Mouse (Mus musculus) heart, embryonic 13.5 days (tissue): ENCODE measurements around the gene Vip. TPM values are rescaled to one million over a fixed set of nuclear protein-coding genes. Genes with fewer than 3 reads are reported as not detected.
A peak's percentile ranks its signal among the peaks of the same experiment; 100 is the strongest.

Experiments used
- ATAC-seq: fragments of 200-750 bp; cut with Nextera tagmentation; 2 replicates; pipeline ENCODE4 v1.8.0; 2017; ENCODE audit warnings: moderate TSS enrichment; ENCODE audit not compliant: insufficient number of reproducible peaks, low FRiP score, low TSS enrichment; ENCODE audit errors: extremely low read depth
- H3K27ac ChIP-seq: fragments of 300-500 bp; sonication (generic); replicated peaks from 2 replicates; pipeline ENCODE4 v1.5.1; 2015; ENCODE audit warnings: moderate library complexity, mild to moderate bottlenecking, inconsistent platforms
- H3K27me3 ChIP-seq: fragments of 300-500 bp; sonication (generic); replicated peaks from 2 replicates; pipeline ENCODE4 v1.6.1; 2015; ENCODE audit warnings: mild to moderate bottlenecking, inconsistent platforms
- H3K36me3 ChIP-seq: fragments of 300-500 bp; sonication (generic); 2 replicates; pipeline ENCODE4 v1.6.1; 2015; ENCODE audit warnings: mild to moderate bottlenecking, inconsistent platforms
- H3K4me1 ChIP-seq: fragments of 300-500 bp; sonication (generic); 2 replicates; pipeline ENCODE4 v1.6.1; 2015; ENCODE audit warnings: inconsistent platforms
- H3K4me2 ChIP-seq: fragments of 300-500 bp; sonication (generic); 2 replicates; pipeline ENCODE4 v1.6.1; 2015; ENCODE audit warnings: inconsistent platforms, mild to moderate bottlenecking, moderate library complexity
- H3K4me3 ChIP-seq: fragments of 300-500 bp; sonication (generic); 2 replicates; pipeline ENCODE4 v1.5.1; 2015; ENCODE audit warnings: moderate library complexity, mild to moderate bottlenecking, inconsistent platforms
- H3K9ac ChIP-seq: fragments of 300-500 bp; sonication (generic); 2 replicates; pipeline ENCODE4 v1.6.1; 2015; ENCODE audit warnings: inconsistent platforms, mild to moderate bottlenecking, moderate library complexity
- H3K9me3 ChIP-seq: fragments of 300-500 bp; sonication (generic); 2 replicates; pipeline ENCODE4 v1.6.1; 2016; ENCODE audit warnings: inconsistent platforms
- WGBS: fragments of 180-500 bp; shearing (Covaris S2); methylation state at CpG from one replicate; pipeline ENCODE4 v1.1.7; 2015; ENCODE audit warnings: mixed read lengths; 5-methylcytosine and 5-hydroxymethylcytosine counted together
- polyA plus RNA-seq: library from polyadenylated mRNA; unstranded; fragments of >200 nt; fragmentation: Nextera tagmentation; extraction: Ambion mirVana; gene quantifications from 2 replicates; pipeline ENCODE4 v1.2.1, GENCODE M21; 2015

The Vip gene
- polyA plus RNA-seq: not detected in 2 replicates

DNA sequence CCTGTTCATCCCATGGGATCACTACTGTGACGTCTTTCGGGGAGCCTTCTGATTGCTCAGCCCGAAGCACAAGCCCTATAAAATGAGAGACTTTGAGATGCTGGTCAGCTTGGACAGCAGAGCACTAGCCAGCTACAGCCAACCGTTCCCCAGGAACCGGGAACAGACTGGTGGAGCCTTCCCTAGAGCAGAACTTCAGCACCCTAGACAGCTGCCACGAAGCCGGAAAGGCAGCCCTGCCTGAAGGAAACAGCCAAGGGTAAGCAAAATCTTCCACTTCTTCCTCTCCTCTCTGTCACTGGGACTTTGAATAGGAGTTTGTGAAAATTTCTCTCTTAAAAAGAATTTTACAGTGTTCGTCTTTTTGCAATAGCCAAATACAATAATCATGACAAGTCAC is at the start of gene Vip:
TSS of gene Vip (plus strand) at position 107 of the 400 bp plus-strand sequence.
- WGBS: 22% methylated on average over 8 of the region's 8 CpGs
- Histone ChIP-seq H3K4me1 (no peaks in the 10 kb centered on the region), H3K27me3 (no peaks in the 10 kb centered on the region; the same call in 1 of the 2 replicates), H3K27ac (no peak within 1 kb of the TSS), H3K36me3 (no peaks in the 10 kb centered on the region), H3K9me3 (no peaks in the 10 kb centered on the region), H3K4me3 (no peak within 1 kb of the TSS), H3K4me2 (no peak within 1 kb of the TSS), H3K9ac (no peak within 1 kb of the TSS)
- ATAC-seq: no peak

DNA sequence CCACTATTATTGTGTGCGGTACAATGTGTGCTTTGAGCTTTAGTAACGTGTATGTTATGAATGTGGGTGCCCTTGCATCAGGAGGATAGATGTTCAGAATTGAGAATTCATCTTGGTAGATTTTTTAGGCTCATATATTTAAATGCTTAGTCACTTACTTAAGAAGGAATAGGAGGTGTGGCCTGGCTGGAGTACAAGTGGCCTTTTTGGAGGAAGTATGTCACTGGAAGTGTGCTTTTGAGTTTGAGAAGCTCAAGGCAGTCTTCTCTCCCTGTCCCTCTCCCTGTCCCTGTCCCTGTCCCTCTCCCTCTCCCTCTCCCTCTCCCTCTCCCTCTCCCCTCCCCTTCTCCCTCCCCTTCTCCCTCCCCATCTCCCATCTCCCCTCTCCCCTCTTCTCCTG is 48.0 kb upstream of the Vip start:
- peaks cover 17% of the 10 kb centered on the region for H3K4me1 ChIP-seq
- no peaks in the 10 kb centered on the region for H3K9me3 ChIP-seq
- H3K27ac ChIP-seq: peak overlapping the region; percentile 84
- no peak for ATAC-seq
- H3K27me3 ChIP-seq: no peaks in the 10 kb centered on the region
- no peak overlapping the region for H3K4me3 ChIP-seq
- H3K9ac ChIP-seq: no peak overlapping the region
- H3K36me3 ChIP-seq: no peaks in the 10 kb centered on the region
- 80% methylated on average over 2 of the region's 2 CpGs for WGBS
- H3K4me2 ChIP-seq: no peak overlapping the region

DNA sequence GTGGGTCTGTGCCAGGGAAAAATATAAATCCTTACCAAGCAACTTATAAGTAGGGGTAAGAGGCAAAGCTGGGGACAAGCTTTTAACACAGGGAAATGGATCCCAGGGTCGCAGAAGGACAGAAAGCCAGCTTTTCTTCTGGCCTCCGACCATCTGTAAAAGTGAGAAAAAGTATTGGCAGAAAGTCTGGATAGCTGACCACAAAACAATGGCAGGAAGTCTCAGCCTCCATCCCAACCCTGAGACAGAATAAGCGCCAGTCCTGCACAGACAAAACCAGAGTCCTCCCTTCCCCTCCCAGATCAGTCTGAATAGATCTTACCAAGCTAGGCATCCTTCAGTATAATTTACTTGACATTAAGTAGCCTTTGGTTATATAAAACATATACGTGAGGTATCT is 47.0 kb upstream of the Vip start:
- Histone ChIP-seq H3K9ac (no peak overlapping the region), H3K27me3 (no peaks in the 10 kb centered on the region), H3K9me3 (no peaks in the 10 kb centered on the region), H3K4me3 (no peak overlapping the region), H3K36me3 (no peaks in the 10 kb centered on the region), H3K27ac (peak overlapping the region; percentile 84), H3K4me1 (peaks cover 21% of the 10 kb centered on the region), H3K4me2 (no peak overlapping the region)
- ATAC-seq: no peak
- 59% methylated on average over 4 of the region's 4 CpGs for WGBS

DNA sequence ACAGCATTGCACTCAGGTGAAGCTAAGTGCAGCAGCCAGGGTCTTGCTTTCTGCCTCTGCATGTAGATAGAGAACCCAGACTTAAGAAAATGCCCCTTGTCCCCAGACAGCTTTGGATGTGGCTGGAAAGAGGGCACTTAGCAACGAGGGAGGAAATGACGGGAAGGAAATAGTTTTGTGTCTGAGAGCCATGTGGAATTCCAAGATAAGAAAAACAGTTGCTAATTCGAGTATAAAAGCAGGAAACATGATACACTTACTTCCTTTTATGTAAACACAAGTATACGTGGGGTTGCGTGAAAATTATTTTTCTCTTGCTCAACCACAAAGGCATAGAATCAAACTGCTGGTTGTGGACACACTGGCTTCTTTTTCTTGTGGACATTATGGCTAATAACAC is 45.6 kb upstream of the Vip start, which contains the start of gene Myct1:
TSS of gene Myct1 (plus strand) at position 312 of the 400 bp plus-strand sequence.
- peak within 1 kb of the TSS; percentile 36 for H3K4me2 ChIP-seq
- no peak for ATAC-seq

DNA sequence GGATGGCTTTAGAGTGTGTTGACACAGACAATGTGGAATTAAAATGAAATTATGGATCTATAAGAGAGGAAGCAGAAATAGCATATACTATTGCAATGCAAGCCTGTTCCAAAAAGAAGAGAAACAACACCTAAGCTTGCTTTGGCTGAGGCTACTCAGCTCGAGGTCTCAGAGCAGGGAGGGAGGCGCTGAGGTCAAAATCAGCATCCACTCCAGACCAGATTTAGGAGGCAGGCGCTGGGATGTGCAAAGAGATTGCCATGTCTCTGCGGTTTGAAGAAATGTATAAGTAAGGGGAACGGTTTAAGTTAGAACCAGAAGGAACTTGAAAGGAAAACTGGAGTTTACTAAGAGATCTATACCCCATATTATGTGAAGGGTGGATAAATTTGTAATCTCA is 44.6 kb upstream of the Vip start:
- Histone ChIP-seq H3K4me3 (peak overlapping the region; percentile 37), H3K4me2 (peak overlapping the region; percentile 36), H3K36me3 (no peaks in the 10 kb centered on the region), H3K9me3 (no peaks in the 10 kb centered on the region), H3K9ac (peak overlapping the region; percentile 54; the same call in 1 of the 2 replicates), H3K27ac (no peak overlapping the region; the same call in 1 of the 2 replicates), H3K27me3 (no peaks in the 10 kb centered on the region), H3K4me1 (peaks cover 21% of the 10 kb centered on the region)
- no peak for ATAC-seq
- 57% methylated on average over 5 of the region's 5 CpGs for WGBS

More for the DNA sequence above, 45.6 kb upstream of the Vip start, which contains the start of gene Myct1:
- Histone ChIP-seq H3K27me3 (no peaks in the 10 kb centered on the region), H3K4me3 (peak within 1 kb of the TSS; percentile 37), H3K36me3 (no peaks in the 10 kb centered on the region), H3K27ac (peak within 1 kb of the TSS; percentile 84), H3K4me1 (peaks cover 21% of the 10 kb centered on the region), H3K9me3 (no peaks in the 10 kb centered on the region), H3K9ac (peak within 1 kb of the TSS; percentile 54; the same call in 1 of the 2 replicates)
- WGBS: 8% methylated on average over 5 of the region's 5 CpGs

DNA sequence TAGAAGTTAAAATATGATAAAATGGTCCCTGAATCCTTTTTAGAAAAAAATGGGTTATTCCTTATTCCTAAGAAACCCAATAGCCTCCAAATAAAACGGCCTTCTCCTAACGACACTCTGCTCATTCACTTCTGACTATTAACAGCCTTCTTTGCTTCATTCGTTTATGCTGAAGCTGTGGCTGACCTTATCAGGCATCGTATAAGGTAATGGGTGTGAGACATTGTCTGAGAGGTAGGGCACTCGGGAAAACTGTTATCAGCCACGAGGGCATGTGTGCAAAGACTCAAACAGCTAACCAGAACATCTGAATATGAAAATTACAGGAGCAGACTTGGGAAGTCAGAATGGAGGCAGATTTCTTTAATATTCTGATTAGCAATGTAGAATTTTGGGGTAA is 42.5 kb upstream of the Vip start:
- Histone ChIP-seq H3K4me3 (no peak overlapping the region), H3K9ac (no peak overlapping the region), H3K27me3 (no peaks in the 10 kb centered on the region), H3K9me3 (no peaks in the 10 kb centered on the region), H3K36me3 (no peaks in the 10 kb centered on the region), H3K4me1 (peaks cover 18% of the 10 kb centered on the region), H3K4me2 (peak overlapping the region; percentile 24), H3K27ac (no peak overlapping the region)
- ATAC-seq: no peak
- WGBS: 29% methylated on average over 6 of the region's 6 CpGs

DNA sequence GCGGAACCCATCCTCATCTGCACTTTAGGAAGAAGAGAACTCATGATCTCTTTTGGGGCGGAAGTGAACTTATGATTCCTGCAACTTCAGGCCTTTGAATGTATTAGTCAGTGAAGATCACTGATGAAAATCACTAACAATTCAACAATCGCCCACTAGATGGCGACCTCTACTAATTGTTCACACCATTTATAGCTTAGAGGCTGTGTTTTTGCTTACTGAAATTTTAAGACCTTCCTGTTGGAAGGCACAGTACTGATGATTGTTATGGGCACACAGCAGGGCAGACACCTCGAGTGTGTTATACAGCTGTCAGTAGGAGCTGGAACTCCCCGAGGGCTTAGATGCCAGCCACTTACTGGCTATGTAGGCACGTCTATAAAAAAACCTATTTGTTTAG is 38.9 kb upstream of the Vip start:
- Histone ChIP-seq H3K4me1 (0 out of 2 replicates have a peak, but pooled peaks cover 4% of the 10 kb centered on the region), H3K4me3 (no peak overlapping the region), H3K36me3 (no peaks in the 10 kb centered on the region), H3K27me3 (no peaks in the 10 kb centered on the region), H3K9me3 (no peaks in the 10 kb centered on the region), H3K4me2 (no peak overlapping the region), H3K9ac (no peak overlapping the region), H3K27ac (no peak overlapping the region)
- no peak for ATAC-seq
- WGBS: 18% methylated on average over 7 of the region's 7 CpGs

DNA sequence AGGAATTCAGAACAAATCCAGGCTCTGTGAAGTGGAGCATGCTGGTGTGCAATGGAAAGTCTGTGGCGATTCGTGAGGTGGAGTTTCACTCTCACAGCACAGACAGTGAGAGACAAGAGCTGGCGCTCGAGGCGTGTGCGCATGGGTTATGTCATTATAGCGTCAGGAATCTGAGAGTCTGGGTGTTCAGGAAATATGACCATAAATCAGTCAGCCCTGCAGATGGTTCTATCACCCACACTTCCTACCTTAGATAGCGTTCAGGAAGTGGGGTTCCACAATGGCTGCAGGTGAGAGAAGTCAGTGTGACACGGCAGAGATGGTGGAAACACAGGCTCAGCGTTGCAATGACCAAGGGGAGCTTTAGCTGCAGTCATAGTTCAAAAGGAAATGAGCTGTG is 35.5 kb upstream of the Vip start:
- no peak for ATAC-seq
- Histone ChIP-seq H3K4me1 (no peaks in the 10 kb centered on the region), H3K9ac (no peak overlapping the region), H3K36me3 (no peaks in the 10 kb centered on the region), H3K9me3 (no peaks in the 10 kb centered on the region), H3K4me3 (no peak overlapping the region), H3K4me2 (peak overlapping the region; percentile 8; the same call in 1 of the 2 replicates), H3K27ac (no peak overlapping the region), H3K27me3 (no peaks in the 10 kb centered on the region)
- WGBS: 62% methylated on average over 10 of the region's 10 CpGs

DNA sequence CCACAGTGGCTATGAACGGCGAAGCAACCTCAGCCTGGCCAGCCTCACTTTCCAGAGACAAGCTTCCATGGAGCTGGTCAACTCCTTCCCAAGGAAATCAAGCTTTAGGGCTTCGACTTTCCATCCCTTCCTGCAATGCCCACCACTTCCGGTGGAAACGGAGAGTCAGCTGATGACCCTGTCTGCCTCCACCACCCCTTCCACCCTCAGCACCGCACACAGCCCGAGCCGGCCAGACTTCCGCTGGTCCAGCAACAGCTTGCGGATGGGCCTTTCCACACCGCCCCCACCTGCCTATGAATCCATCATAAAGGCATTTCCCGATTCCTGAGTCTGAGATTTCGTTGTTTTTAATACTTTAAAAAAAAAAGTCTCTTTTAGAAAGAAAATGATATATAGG is 34.6 kb upstream of the Vip start:
- no peak overlapping the region for H3K4me2 ChIP-seq
- H3K9me3 ChIP-seq: no peaks in the 10 kb centered on the region
- H3K27me3 ChIP-seq: no peaks in the 10 kb centered on the region
- H3K27ac ChIP-seq: no peak overlapping the region
- 76% methylated on average over 13 of the region's 13 CpGs for WGBS
- H3K4me1 ChIP-seq: no peaks in the 10 kb centered on the region
- no peak overlapping the region for H3K4me3 ChIP-seq
- no peaks in the 10 kb centered on the region for H3K36me3 ChIP-seq
- ATAC-seq: no peak
- no peak overlapping the region for H3K9ac ChIP-seq

DNA sequence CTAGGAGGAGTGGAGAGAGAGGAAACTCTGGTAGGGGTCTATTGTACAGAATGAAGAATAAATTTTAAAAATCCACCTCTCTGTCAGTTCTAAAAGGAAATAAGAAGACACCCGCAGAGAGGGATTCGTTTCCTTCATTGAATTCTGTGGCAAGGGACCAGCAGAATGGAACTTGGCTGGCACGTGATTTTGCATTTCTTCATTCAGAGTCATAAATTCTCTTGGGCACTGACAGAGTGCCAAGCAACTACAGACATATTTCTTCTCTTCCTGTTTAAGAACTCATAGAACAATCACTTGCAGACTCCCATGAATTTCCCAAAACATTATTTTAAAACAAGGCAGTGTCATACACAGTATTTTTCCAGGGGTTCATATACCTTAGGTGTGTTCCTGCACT is 30.1 kb upstream of the Vip start:
- Histone ChIP-seq H3K4me3 (no peak overlapping the region), H3K27ac (no peak overlapping the region), H3K9ac (no peak overlapping the region), H3K9me3 (no peaks in the 10 kb centered on the region), H3K4me2 (no peak overlapping the region), H3K27me3 (no peaks in the 10 kb centered on the region), H3K4me1 (no peaks in the 10 kb centered on the region), H3K36me3 (no peaks in the 10 kb centered on the region)
- no peak for ATAC-seq
- 77% methylated on average over 3 of the region's 3 CpGs for whole genome bisulfite sequencing

DNA sequence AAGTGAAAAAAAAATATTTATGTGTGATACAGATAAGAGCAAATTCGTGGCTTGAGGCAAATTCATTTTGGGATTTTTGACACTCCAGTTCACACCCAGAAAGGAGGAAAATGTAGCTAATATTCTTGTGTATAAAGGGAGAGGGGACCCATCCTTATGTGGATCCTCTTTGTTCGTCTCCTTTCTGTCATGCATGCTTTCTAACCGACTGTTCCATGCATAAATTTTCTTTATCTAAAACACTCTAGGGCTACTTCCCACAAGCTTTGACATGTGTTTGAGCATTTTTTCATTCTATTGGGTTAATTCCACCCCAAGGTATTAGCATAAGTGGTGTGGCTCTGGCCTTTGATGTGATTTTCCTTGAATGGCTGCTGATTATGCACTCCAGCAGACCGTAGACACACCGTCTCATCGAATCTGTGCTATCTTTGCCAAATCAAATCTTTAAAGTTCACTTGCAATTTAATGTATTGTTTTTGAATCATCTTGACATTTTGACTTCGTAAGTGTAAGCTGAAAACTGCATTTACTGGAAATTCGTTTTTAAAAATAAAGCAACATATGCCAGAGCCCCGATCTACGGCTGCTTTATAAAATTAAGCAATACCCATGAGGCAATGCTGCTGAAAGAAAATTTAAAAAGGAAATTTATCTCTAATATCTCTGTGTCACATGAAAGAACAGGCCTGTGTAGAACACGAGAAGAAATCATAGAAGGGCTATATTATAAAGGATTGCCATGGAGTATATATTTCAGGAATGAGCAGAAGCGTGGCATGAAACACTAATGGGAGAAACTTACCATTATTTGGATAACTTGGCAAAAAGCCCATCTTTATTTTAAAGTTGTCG is 23.6 kb upstream of the Vip start:
- no peak overlapping the region for H3K4me2 ChIP-seq
- 73% methylated on average over 13 of the region's 13 CpGs for WGBS
- H3K36me3 ChIP-seq: no peaks in the 10 kb centered on the region
- no peak for ATAC-seq
- H3K4me3 ChIP-seq: no peak overlapping the region
- H3K9me3 ChIP-seq: no peaks in the 10 kb centered on the region
- no peaks in the 10 kb centered on the region for H3K27me3 ChIP-seq
- no peak overlapping the region for H3K9ac ChIP-seq
- no peak overlapping the region for H3K27ac ChIP-seq
- H3K4me1 ChIP-seq: no peaks in the 10 kb centered on the region

DNA sequence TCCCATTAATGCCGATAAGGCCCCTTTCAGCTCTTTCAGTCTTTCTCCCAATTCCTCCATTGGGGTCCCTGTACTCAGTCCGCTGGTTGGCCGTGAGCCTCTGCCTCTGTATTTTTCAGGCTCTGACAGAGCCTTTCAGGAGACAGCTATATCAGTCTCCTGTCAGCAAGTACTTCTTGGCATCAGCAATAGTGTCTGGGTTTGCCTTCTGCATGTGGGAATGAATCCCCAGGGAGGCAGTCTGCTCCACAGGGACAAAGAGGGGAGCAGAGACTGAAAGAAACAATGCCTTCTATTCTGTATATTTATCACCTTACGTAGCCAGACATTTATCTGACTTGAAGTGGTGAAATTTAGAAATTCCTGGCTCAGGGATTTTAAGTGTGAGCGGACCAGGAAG is 12.8 kb upstream of the Vip start:
- Histone ChIP-seq H3K27ac (no peak overlapping the region), H3K27me3 (no peaks in the 10 kb centered on the region), H3K4me1 (peaks cover 12% of the 10 kb centered on the region), H3K4me3 (no peak overlapping the region), H3K9me3 (peaks cover 5% of the 10 kb centered on the region; the same call in 1 of the 2 replicates), H3K36me3 (no peaks in the 10 kb centered on the region), H3K4me2 (peak overlapping the region; percentile 31), H3K9ac (no peak overlapping the region)
- WGBS: 20% methylated on average over 5 of the region's 5 CpGs
- no peak for ATAC-seq
